Mouse (Mus musculus): ENCODE data around the gene Fads2. TPM values are rescaled to one million over a fixed set of nuclear protein-coding genes. Genes with fewer than 3 reads are reported as not detected.

The Fads2 gene
- polyA plus RNA-seq, 1 experiment from 2014 or later = 46.8 TPM

DNA sequence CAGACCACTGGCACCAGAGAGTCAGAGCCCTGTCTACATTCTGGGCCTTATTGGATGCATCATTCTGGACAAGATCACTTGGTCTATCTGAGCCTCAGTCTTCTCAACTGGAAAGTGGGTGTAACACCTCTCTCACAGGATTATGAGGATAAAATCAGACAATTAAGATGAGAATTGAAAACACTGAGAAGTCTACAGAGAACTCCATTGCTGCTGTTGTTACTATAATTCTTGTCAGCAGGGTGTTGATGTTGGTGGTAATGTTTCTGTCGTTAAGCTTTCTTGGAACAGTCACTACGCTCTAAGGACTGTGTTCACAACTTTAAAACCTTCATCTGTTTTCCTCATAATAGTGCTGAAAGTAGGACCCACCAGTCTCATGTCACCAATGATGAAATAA, 5.1 kb upstream of the Fads2 start:
- Histone ChIP-seq H3K4me3 (ENCODE audit: low read depth, low read length) (no peak overlapping the region), H3K4me2 (replicated peaks; ENCODE audit: low read depth) (no peak overlapping the region), H3K27me3 (replicated peaks; ENCODE audit: control insufficient read depth, insufficient read depth, low read length) (no peaks in the 10 kb centered on the region), H3K4me1 (replicated peaks; ENCODE audit: control insufficient read depth, insufficient read depth, low read length) (no peaks in the 10 kb centered on the region), H3K27ac (ENCODE audit: low read depth, low read length) (no peak overlapping the region), H3K9me3 (ENCODE audit: control insufficient read depth) (no peaks in the 10 kb centered on the region), H3K9ac (ENCODE audit: low read depth, low read length) (no peak overlapping the region), H3K36me3 (ENCODE audit: control insufficient read depth, insufficient read depth) (no peaks in the 10 kb centered on the region)
- no peak for ATAC-seq
- no peak for TF ChIP-seq CTCF (IDR thresholded peaks at IDR 0.05; ENCODE audit: low read depth)
- 95% methylated on average over 2 of the region's 2 CpGs for WGBS

DNA sequence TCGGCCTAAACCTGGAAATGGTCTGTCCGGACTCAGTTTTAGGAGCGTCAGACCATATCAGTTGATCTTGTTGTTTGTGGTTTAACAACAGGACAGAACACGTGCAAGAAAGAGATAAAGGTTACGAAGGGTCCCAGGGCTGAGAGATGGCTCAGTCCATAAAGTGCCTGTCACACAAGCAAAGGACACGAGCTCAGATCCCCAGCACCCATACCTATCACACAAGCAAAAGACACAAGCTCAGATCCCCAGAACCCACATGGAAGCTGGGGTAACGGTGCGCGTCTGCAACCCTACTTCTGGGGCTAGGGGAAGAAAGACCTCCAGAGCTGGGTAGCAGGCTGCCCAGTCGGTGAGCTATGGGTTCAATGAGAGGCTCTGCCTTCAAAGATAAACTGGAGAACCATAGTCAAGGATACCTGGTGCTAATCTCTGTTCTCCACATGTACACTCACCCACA, 3.5 kb upstream of the Fads2 start:
- ATAC-seq = no peak
- WGBS = 78% methylated on average over 10 of the region's 10 CpGs

DNA sequence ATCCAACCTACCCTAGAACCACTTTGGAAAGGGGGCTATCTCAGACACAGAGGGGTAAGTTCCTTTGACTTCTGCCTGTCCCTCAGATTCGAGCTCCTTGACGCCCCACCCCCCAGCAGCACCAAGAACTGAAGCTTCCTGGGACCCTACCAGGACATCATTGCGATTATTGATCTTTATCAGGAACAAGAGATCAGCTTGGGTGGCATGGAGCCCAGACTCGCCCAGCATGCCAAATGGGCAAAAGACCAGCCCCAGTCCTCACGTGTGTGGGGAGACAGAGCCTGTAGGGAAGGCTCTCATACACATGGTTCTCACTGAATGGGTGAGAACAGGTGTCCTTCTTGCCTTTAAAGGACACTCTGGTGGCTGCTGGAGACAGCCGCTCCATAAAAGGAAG, 2.7 kb upstream of the Fads2 start:
- Histone ChIP-seq H3K27ac (ENCODE audit: low read depth, low read length) (no peak overlapping the region), H3K9ac (ENCODE audit: low read depth, low read length) (no peak overlapping the region), H3K4me1 (replicated peaks; ENCODE audit: control insufficient read depth, insufficient read depth, low read length) (peaks cover 3% of the 10 kb centered on the region; the same call in 1 of the 2 replicates), H3K36me3 (ENCODE audit: control insufficient read depth, insufficient read depth) (no peaks in the 10 kb centered on the region), H3K27me3 (replicated peaks; ENCODE audit: control insufficient read depth, insufficient read depth, low read length) (no peaks in the 10 kb centered on the region), H3K4me2 (replicated peaks; ENCODE audit: low read depth) (no peak overlapping the region), H3K9me3 (ENCODE audit: control insufficient read depth) (no peaks in the 10 kb centered on the region), H3K4me3 (ENCODE audit: low read depth, low read length) (no peak overlapping the region)
- 85% methylated on average over 6 of the region's 6 CpGs for WGBS
- TF ChIP-seq CTCF (IDR thresholded peaks at IDR 0.05; ENCODE audit: low read depth) = no peak
- ATAC-seq = no peak

More for the DNA sequence above, 3.5 kb upstream of the Fads2 start:
- Histone ChIP-seq H3K4me2 (replicated peaks; ENCODE audit: low read depth) (no peak overlapping the region), H3K27ac (ENCODE audit: low read depth, low read length) (no peak overlapping the region), H3K9ac (ENCODE audit: low read depth, low read length) (no peak overlapping the region), H3K9me3 (ENCODE audit: control insufficient read depth) (no peaks in the 10 kb centered on the region), H3K4me3 (ENCODE audit: low read depth, low read length) (no peak overlapping the region), H3K27me3 (replicated peaks; ENCODE audit: control insufficient read depth, insufficient read depth, low read length) (no peaks in the 10 kb centered on the region), H3K36me3 (ENCODE audit: control insufficient read depth, insufficient read depth) (no peaks in the 10 kb centered on the region), H3K4me1 (replicated peaks; ENCODE audit: control insufficient read depth, insufficient read depth, low read length) (no peaks in the 10 kb centered on the region)
- no peak for TF ChIP-seq CTCF (IDR thresholded peaks at IDR 0.05; ENCODE audit: low read depth)

DNA sequence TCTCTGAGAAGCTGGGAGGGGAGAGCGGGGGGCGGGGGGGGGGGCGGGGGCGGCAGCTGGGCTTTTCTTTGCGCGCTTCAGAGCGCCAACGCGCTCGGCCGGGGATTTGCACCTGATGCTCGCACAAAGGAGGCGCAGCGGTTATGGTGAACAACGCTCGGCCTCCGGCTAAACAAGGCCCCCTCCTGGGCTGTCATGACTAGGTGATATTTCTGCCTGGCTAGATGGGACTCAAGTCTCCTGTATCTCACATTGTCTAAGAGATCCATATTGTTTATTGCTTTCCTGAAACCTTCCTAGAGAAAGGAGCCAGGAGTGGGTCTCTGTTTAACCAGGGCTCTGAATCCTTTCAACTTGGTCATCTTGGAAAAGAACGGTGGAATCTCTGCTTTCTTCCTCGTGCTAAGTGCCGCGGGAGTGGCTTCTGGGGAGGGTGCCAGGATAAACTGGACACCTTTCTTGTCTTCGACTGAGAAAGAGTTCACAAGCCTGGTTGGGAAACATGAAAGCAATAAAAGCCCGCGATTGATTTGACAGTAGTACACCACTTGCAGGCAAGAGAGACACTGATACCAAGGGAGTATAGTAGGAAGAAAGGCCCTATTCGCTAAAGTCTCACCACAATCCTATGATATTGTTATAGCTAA, 631 bp upstream of the Fads2 start:
- Histone ChIP-seq H3K27ac (ENCODE audit: low read depth, low read length) (peak overlapping the region; percentile 79), H3K36me3 (ENCODE audit: control insufficient read depth, insufficient read depth) (0 out of 2 replicates have a peak, but pooled peaks cover 2% of the 10 kb centered on the region), H3K4me3 (ENCODE audit: low read depth, low read length) (peak overlapping the region; percentile 71), H3K9me3 (ENCODE audit: control insufficient read depth) (no peaks in the 10 kb centered on the region), H3K4me1 (replicated peaks; ENCODE audit: control insufficient read depth, insufficient read depth, low read length) (peaks cover 9% of the 10 kb centered on the region; the same call in 1 of the 2 replicates), H3K4me2 (replicated peaks; ENCODE audit: low read depth) (peak overlapping the region; percentile 90), H3K27me3 (replicated peaks; ENCODE audit: control insufficient read depth, insufficient read depth, low read length) (no peaks in the 10 kb centered on the region), H3K9ac (ENCODE audit: low read depth, low read length) (peak overlapping the region; percentile 31)
- peak; percentile 9 for ATAC-seq
- whole genome bisulfite sequencing = 3% methylated on average over 22 of the region's 25 CpGs
- TF ChIP-seq CTCF (IDR thresholded peaks at IDR 0.05; ENCODE audit: low read depth) = no peak; the same call in 1 of the 2 replicates

DNA sequence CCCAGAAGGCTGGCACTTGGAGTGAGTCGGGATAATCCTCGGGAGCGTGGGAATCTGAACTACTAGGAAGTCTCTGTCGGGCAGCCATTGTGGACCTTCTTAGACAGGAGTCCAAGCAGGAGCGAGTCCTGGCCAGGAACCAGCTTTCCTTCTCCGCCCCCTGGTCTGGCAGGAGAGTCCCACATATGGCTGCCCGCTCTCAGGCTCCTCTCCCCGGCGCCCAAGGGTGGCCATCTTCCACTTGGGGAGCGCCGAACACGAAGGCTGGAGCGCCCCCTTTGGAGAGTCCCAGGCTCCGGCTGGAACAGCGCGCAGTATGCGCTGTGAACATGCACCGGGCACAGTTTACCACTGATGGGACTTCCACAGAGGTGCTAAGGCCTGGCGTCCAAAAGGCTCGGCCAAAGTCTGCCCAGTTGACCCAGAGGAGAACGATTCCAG, 895 bp downstream of the Fads2 start:
- peak overlapping the region; percentile 90 for H3K4me2 ChIP-seq (replicated peaks; ENCODE audit: low read depth)
- peaks cover 9% of the 10 kb centered on the region; the same call in 1 of the 2 replicates for H3K4me1 ChIP-seq (replicated peaks; ENCODE audit: control insufficient read depth, insufficient read depth, low read length)
- under 1% methylated on average over 21 of the region's 21 CpGs for whole genome bisulfite sequencing
- H3K27me3 ChIP-seq (replicated peaks; ENCODE audit: control insufficient read depth, insufficient read depth, low read length) = no peaks in the 10 kb centered on the region
- ATAC-seq = peak; percentile 72
- H3K9me3 ChIP-seq (ENCODE audit: control insufficient read depth) = no peaks in the 10 kb centered on the region
- peak overlapping the region; percentile 31 for H3K9ac ChIP-seq (ENCODE audit: low read depth, low read length)
- H3K36me3 ChIP-seq (ENCODE audit: control insufficient read depth, insufficient read depth) = 0 out of 2 replicates have a peak, but pooled peaks cover 7% of the 10 kb centered on the region
- peak overlapping the region; percentile 71 for H3K4me3 ChIP-seq (ENCODE audit: low read depth, low read length)
- peak; percentile 90 for TF ChIP-seq CTCF (IDR thresholded peaks at IDR 0.05; ENCODE audit: low read depth)
- H3K27ac ChIP-seq (ENCODE audit: low read depth, low read length) = peak overlapping the region; percentile 79

DNA sequence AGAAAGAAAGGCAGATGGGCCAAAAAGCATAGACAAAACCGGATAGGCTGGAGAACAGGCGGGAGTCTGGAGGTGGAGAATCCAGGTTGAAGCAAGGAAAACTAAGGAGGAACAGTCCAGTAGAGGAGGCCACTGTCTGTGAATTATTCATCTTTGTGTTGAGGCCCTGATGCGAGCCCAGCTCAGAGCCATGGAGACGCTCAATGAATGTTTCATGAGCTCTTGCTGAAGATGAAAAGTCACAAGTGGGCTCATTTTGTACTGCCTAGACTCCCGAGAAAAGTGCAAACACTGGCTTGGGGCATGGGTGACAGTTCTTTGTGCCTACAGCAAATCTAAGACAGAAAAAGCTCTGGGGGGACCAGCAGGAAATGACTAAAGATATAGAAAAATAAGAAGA, 3.7 kb downstream of the Fads2 start:
- no peak for ATAC-seq
- H3K36me3 ChIP-seq (ENCODE audit: control insufficient read depth, insufficient read depth) = peaks cover 19% of the 10 kb centered on the region; the same call in 1 of the 2 replicates
- 74% methylated on average over 5 of the region's 5 CpGs for WGBS

More for the DNA sequence above, 3.7 kb downstream of the Fads2 start:
- no peak overlapping the region for H3K4me3 ChIP-seq (ENCODE audit: low read depth, low read length)
- H3K9me3 ChIP-seq (ENCODE audit: control insufficient read depth) = no peaks in the 10 kb centered on the region
- H3K9ac ChIP-seq (ENCODE audit: low read depth, low read length) = no peak overlapping the region
- no peak for TF ChIP-seq CTCF (IDR thresholded peaks at IDR 0.05; ENCODE audit: low read depth)
- no peak overlapping the region for H3K27ac ChIP-seq (ENCODE audit: low read depth, low read length)
- H3K4me2 ChIP-seq (replicated peaks; ENCODE audit: low read depth) = no peak overlapping the region
- peaks cover 9% of the 10 kb centered on the region; the same call in 1 of the 2 replicates for H3K4me1 ChIP-seq (replicated peaks; ENCODE audit: control insufficient read depth, insufficient read depth, low read length)
- no peaks in the 10 kb centered on the region for H3K27me3 ChIP-seq (replicated peaks; ENCODE audit: control insufficient read depth, insufficient read depth, low read length)

All from intestine, postnatal 0 days (tissue).